Mouse (Mus musculus): ENCODE results near the gene Tent5c. TPM values are rescaled to one million over a fixed set of nuclear protein-coding genes. Genes with fewer than 3 reads are reported as not detected.

Gene Tent5c
- polyA plus RNA-seq, 1 experiment, result 151 TPM

- Histone ChIP-seq H3K27ac (ENCODE audit: control insufficient read depth, insufficient read depth, low read depth, low read length, poor library complexity) (peak overlapping the region; percentile 36; the same call in 1 of the 2 replicates), H3K4me3 (replicated peaks; ENCODE audit: control insufficient read depth, low read depth, low read length) (no peak overlapping the region), H3K4me1 (ENCODE audit: control insufficient read depth, insufficient read depth, low read length) (peaks cover 2% of the 10 kb centered on the region; the same call in 1 of the 2 replicates)
- TF ChIP-seq POLR2A (IDR thresholded peaks at IDR 0.05; ENCODE audit: borderline replicate concordance, control insufficient read depth, low read depth, low read length) (no peak), CTCF (IDR thresholded peaks at IDR 0.05; ENCODE audit: control insufficient read depth, insufficient read depth, low read length) (no peak)
These were observed 12.8 kb upstream of the Tent5c start for GRCm38 (mm10) chr3:100501899-100502298.

GRCm38 (mm10) chr3:100496081-100496480 lies 7.0 kb upstream of the Tent5c start:
- Histone ChIP-seq H3K27ac (ENCODE audit: control insufficient read depth, insufficient read depth, low read depth, low read length, poor library complexity) (no peak overlapping the region), H3K4me3 (replicated peaks; ENCODE audit: control insufficient read depth, low read depth, low read length) (no peak overlapping the region), H3K4me1 (ENCODE audit: control insufficient read depth, insufficient read depth, low read length) (peaks cover 2% of the 10 kb centered on the region; the same call in 1 of the 2 replicates)
- WGBS, result 76% methylated on average over 3 of the region's 3 CpGs
- TF ChIP-seq CTCF (IDR thresholded peaks at IDR 0.05; ENCODE audit: control insufficient read depth, insufficient read depth, low read length) (no peak), POLR2A (IDR thresholded peaks at IDR 0.05; ENCODE audit: borderline replicate concordance, control insufficient read depth, low read depth, low read length) (no peak)

DNA sequence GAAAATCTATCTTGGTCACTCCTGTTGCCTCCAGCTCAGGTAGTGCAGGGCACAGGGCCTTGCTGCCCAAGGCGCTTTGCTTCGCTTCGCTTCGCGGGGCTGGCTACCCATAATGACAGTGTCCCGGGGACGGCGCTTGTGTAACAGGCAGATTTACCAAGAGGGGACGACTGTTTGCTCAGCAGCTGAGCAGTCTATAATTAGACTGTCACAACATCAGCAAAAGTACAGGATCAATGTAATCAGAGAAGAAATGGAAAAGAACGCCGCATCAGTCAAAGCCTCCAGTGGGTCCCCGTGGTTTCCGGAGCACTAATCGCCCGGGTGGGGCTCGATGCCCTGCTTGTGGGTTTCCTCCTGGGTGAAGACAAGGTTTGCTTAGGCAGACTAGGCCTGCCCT lies 6.3 kb upstream of the Tent5c start:
- 68% methylated on average over 16 of the region's 16 CpGs for WGBS

GRCm38 (mm10) chr3:100494912-100495311 lies 5.8 kb upstream of the Tent5c start:
- Histone ChIP-seq H3K27ac (ENCODE audit: control insufficient read depth, insufficient read depth, low read depth, low read length, poor library complexity) (no peak overlapping the region), H3K4me1 (ENCODE audit: control insufficient read depth, insufficient read depth, low read length) (peaks cover 2% of the 10 kb centered on the region; the same call in 1 of the 2 replicates), H3K4me3 (replicated peaks; ENCODE audit: control insufficient read depth, low read depth, low read length) (no peak overlapping the region)
- TF ChIP-seq CTCF (IDR thresholded peaks at IDR 0.05; ENCODE audit: control insufficient read depth, insufficient read depth, low read length), result no peak
- WGBS, result 69% methylated on average over 5 of the region's 5 CpGs

More for the DNA sequence above, 6.3 kb upstream of the Tent5c start:
- Histone ChIP-seq H3K4me1 (ENCODE audit: control insufficient read depth, insufficient read depth, low read length) (peaks cover 2% of the 10 kb centered on the region; the same call in 1 of the 2 replicates), H3K4me3 (replicated peaks; ENCODE audit: control insufficient read depth, low read depth, low read length) (no peak overlapping the region), H3K27ac (ENCODE audit: control insufficient read depth, insufficient read depth, low read depth, low read length, poor library complexity) (no peak overlapping the region)
- TF ChIP-seq POLR2A (IDR thresholded peaks at IDR 0.05; ENCODE audit: borderline replicate concordance, control insufficient read depth, low read depth, low read length) (no peak), CTCF (IDR thresholded peaks at IDR 0.05; ENCODE audit: control insufficient read depth, insufficient read depth, low read length) (no peak)

DNA sequence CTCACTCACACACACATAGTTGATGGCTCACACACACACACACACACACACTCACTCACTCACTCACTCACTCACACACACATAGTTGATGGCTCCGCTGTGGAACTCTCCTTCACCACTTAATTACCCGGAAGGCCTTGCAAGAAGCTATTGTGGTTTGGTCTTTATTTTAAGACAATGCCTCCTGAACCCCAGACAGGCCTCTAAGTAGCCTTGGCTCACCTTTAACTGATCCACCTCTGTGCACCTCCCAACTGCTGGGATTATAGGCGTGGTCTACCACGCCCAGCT lies 831 bp upstream of the Tent5c start:
- Histone ChIP-seq H3K27ac (ENCODE audit: control insufficient read depth, insufficient read depth, low read depth, low read length, poor library complexity) (peak overlapping the region; percentile 69), H3K4me1 (ENCODE audit: control insufficient read depth, insufficient read depth, low read length) (peaks cover 2% of the 10 kb centered on the region; the same call in 1 of the 2 replicates), H3K4me3 (replicated peaks; ENCODE audit: control insufficient read depth, low read depth, low read length) (peak overlapping the region; percentile 69)
- no peak for TF ChIP-seq CTCF (IDR thresholded peaks at IDR 0.05; ENCODE audit: control insufficient read depth, insufficient read depth, low read length)
- no peak for TF ChIP-seq POLR2A (IDR thresholded peaks at IDR 0.05; ENCODE audit: borderline replicate concordance, control insufficient read depth, low read depth, low read length)
- WGBS, result 35% methylated on average over 4 of the region's 4 CpGs

DNA sequence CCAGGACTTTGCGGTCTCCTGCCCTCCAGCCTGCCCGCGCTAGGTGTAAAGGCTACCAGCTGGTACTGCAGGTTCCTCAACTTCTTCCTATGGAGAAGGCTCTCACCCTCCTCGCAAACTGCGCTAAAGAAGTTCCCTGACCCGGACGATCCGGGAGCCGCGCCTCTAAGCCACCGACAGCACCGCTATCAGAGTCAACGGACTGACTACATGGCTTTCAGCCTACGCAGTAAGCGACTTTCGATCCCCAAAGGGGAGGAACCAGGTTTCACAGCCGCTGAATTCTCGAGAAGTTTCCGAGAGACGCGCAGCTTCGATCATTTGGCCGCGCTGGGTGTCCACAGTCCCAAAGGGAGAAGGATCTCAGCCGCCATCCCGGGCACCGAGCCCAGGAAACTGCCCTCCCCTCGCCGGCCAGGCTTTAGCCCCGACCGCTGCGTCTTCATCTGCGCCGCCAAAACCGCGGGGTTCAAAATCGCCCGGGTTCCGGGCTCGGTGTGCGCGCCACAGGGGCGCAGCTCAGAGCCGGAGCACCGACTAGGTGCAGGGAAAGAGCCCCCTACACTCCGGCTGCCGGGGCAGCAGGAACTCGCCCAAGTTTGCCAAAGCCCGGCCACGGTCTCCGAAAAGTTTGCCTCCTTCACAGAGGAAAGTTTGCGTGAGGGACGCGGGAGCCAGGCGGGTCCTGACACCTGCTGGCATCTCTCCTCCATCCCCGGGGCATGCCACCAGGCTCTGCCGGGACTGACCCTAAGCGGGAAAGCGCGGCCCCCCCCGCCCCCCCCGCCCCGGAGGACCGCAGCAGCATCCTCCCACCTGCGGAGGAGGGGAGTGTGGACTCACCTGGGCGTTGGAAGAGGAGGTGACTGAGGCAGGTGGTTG lies 632 bp downstream of the Tent5c start:
- Histone ChIP-seq H3K4me1 (ENCODE audit: control insufficient read depth, insufficient read depth, low read length) (peaks cover 2% of the 10 kb centered on the region; the same call in 1 of the 2 replicates), H3K4me3 (replicated peaks; ENCODE audit: control insufficient read depth, low read depth, low read length) (peak overlapping the region; percentile 94), H3K27ac (ENCODE audit: control insufficient read depth, insufficient read depth, low read depth, low read length, poor library complexity) (peak overlapping the region; percentile 92)
- WGBS, result under 1% methylated on average over 66 of the region's 66 CpGs
- peak; percentile 5; the same call in 1 of the 2 replicates for TF ChIP-seq CTCF (IDR thresholded peaks at IDR 0.05; ENCODE audit: control insufficient read depth, insufficient read depth, low read length)
- TF ChIP-seq POLR2A (IDR thresholded peaks at IDR 0.05; ENCODE audit: borderline replicate concordance, control insufficient read depth, low read depth, low read length), result no peak

- Histone ChIP-seq H3K27ac (ENCODE audit: control insufficient read depth, insufficient read depth, low read depth, low read length, poor library complexity) (0 out of 2 replicates have a peak overlapping the region, but pooled peaks have one; percentile 11), H3K4me3 (replicated peaks; ENCODE audit: control insufficient read depth, low read depth, low read length) (peak overlapping the region; percentile 56), H3K4me1 (ENCODE audit: control insufficient read depth, insufficient read depth, low read length) (peaks cover 2% of the 10 kb centered on the region; the same call in 1 of the 2 replicates)
- 63% methylated on average over 2 of the region's 2 CpGs for WGBS
- no peak for TF ChIP-seq CTCF (IDR thresholded peaks at IDR 0.05; ENCODE audit: control insufficient read depth, insufficient read depth, low read length)
- TF ChIP-seq POLR2A (IDR thresholded peaks at IDR 0.05; ENCODE audit: borderline replicate concordance, control insufficient read depth, low read depth, low read length), result no peak
These were observed 2.1 kb downstream of the Tent5c start for GRCm38 (mm10) chr3:100487046-100487445.

- no peak for TF ChIP-seq POLR2A (IDR thresholded peaks at IDR 0.05; ENCODE audit: borderline replicate concordance, control insufficient read depth, low read depth, low read length)
- TF ChIP-seq CTCF (IDR thresholded peaks at IDR 0.05; ENCODE audit: control insufficient read depth, insufficient read depth, low read length), result no peak
- 78% methylated on average over 11 of the region's 11 CpGs for WGBS
- H3K4me1 ChIP-seq (ENCODE audit: control insufficient read depth, insufficient read depth, low read length), result peaks cover 2% of the 10 kb centered on the region
- peak overlapping the region; percentile 60 for H3K4me3 ChIP-seq (replicated peaks; ENCODE audit: control insufficient read depth, low read depth, low read length)
- H3K27ac ChIP-seq (ENCODE audit: control insufficient read depth, insufficient read depth, low read depth, low read length, poor library complexity), result peak overlapping the region; percentile 6; the same call in 1 of the 2 replicates
These were observed 3.6 kb downstream of the Tent5c start for GRCm38 (mm10) chr3:100485390-100486132.
